Mouse (Mus musculus): ENCODE measurements around the gene Ddx54.

GRCm38 (mm10) chr5:120570289-120570897 lies 42.1 kb upstream of the Ddx54 start:
- TF ChIP-seq CTCF (IDR thresholded peaks at IDR 0.05; ENCODE audit: low read depth) (no peak), EP300 (optimal IDR thresholded peaks at IDR 0.05) (no peak)
